Mouse (Mus musculus) intestine, embryonic 14.5 days (tissue): ENCODE data around the gene Mtrf1. TPM values are rescaled to one million over a fixed set of nuclear protein-coding genes. Genes with fewer than 3 reads are reported as not detected.

Experiments
- ATAC-seq: fragments of 200-750 bp; cut with Nextera tagmentation; replicated peaks from 2 replicates; pipeline ENCODE4 v1.8.0; 2017; ENCODE audit warnings: low read depth, moderate number of reproducible peaks, moderate TSS enrichment, moderate library complexity; ENCODE audit not compliant: low FRiP score, low TSS enrichment
- DNase-seq: peaks from one replicate; pipeline ENCODE4 v3.0.0-alpha.2; 2018; ENCODE audit warnings: low spot score
- H3K27ac ChIP-seq: fragments of 300-500 bp; sonication (generic); 2 replicates; pipeline ENCODE4 v1.5.1; 2014; ENCODE audit warnings: low read depth, mild to moderate bottlenecking, control low read depth
- H3K27me3 ChIP-seq: fragments of 300-500 bp; sonication (generic); replicated peaks from 2 replicates; pipeline ENCODE4 v1.6.1; 2014; ENCODE audit warnings: low read length, control low read depth; ENCODE audit not compliant: control insufficient read depth, insufficient read depth
- H3K36me3 ChIP-seq: fragments of 300-500 bp; sonication (generic); 2 replicates; pipeline ENCODE4 v1.6.1; 2014; ENCODE audit warnings: low read length, control low read depth; ENCODE audit not compliant: control insufficient read depth, insufficient read depth
- H3K4me1 ChIP-seq: fragments of 300-500 bp; sonication (generic); replicated peaks from 2 replicates; pipeline ENCODE4 v1.6.1; 2014; ENCODE audit warnings: low read length, control low read depth, mixed read lengths; ENCODE audit not compliant: control insufficient read depth, insufficient read depth
- H3K4me2 ChIP-seq: fragments of 300-500 bp; sonication (generic); 2 replicates; pipeline ENCODE4 v1.6.1; 2014; ENCODE audit warnings: low read length
- H3K4me3 ChIP-seq: fragments of 300-500 bp; sonication (generic); 2 replicates; pipeline ENCODE4 v1.5.1; 2014; ENCODE audit warnings: low read depth, low read length, control low read depth, mixed read lengths
- H3K9ac ChIP-seq: fragments of 300-500 bp; sonication (generic); 2 replicates; pipeline ENCODE4 v1.6.1; 2014; ENCODE audit warnings: mild to moderate bottlenecking, low read length
- H3K9me3 ChIP-seq: fragments of 300-500 bp; sonication (generic); 2 replicates; pipeline ENCODE4 v1.6.1; 2016; ENCODE audit warnings: low read length, control low read depth; ENCODE audit not compliant: control insufficient read depth
- WGBS: fragments of 180-500 bp; shearing (Covaris S2); extraction: QIAGEN DNeasy Blood & Tissue Kit; methylation state at CpG from one replicate; pipeline ENCODE4 v1.1.7; 2014; 5-methylcytosine and 5-hydroxymethylcytosine counted together
- polyA plus RNA-seq: library from polyadenylated mRNA; unstranded; fragments of >200 nt; fragmentation: Nextera tagmentation; extraction: Ambion mirVana; gene quantifications from 2 replicates; pipeline ENCODE4 v1.2.1, GENCODE M21; 2014

Mtrf1 gene
- polyA plus RNA-seq, 1 experiment from 2014 or later, result 10.0 TPM

- H3K4me1 ChIP-seq, result no peaks in the 10 kb centered on the region
- WGBS, result 95% methylated on average over 4 of the region's 4 CpGs
- H3K4me3 ChIP-seq, result no peak overlapping the region
- no peak overlapping the region for H3K27ac ChIP-seq
- no peaks in the 10 kb centered on the region for H3K9me3 ChIP-seq
- no peak overlapping the region for H3K9ac ChIP-seq
- ATAC-seq (no peak), DNase-seq (peak; percentile 44)
- no peaks in the 10 kb centered on the region for H3K27me3 ChIP-seq
- H3K4me2 ChIP-seq, result no peak overlapping the region
- H3K36me3 ChIP-seq, result peaks cover 47% of the 10 kb centered on the region
Measured at GRCm38 (mm10) chr14:79460988-79461387, 63.4 kb downstream of the Mtrf1 start.

- Histone ChIP-seq H3K27me3 (no peaks in the 10 kb centered on the region), H3K4me1 (no peaks in the 10 kb centered on the region), H3K9ac (no peak overlapping the region), H3K36me3 (peaks cover 87% of the 10 kb centered on the region), H3K4me3 (no peak overlapping the region), H3K27ac (no peak overlapping the region), H3K9me3 (no peaks in the 10 kb centered on the region), H3K4me2 (no peak overlapping the region)
- peak; percentile 13 for DNase-seq
- no peak for ATAC-seq
- 92% methylated on average over 1 of the region's 1 CpGs for WGBS
Measured at GRCm38 (mm10) chr14:79465623-79466022, 68.1 kb downstream of the Mtrf1 start.

GRCm38 (mm10) chr14:79467621-79468020, 70.0 kb downstream of the Mtrf1 start:
- 26% methylated on average over 3 of the region's 3 CpGs for WGBS
- no peaks in the 10 kb centered on the region for H3K27me3 ChIP-seq
- no peaks in the 10 kb centered on the region for H3K4me1 ChIP-seq
- no peak overlapping the region for H3K9ac ChIP-seq
- peak; percentile 72 for DNase-seq
- H3K9me3 ChIP-seq, result no peaks in the 10 kb centered on the region
- no peak overlapping the region for H3K4me3 ChIP-seq
- H3K27ac ChIP-seq, result no peak overlapping the region
- no peak overlapping the region for H3K4me2 ChIP-seq
- no peak for ATAC-seq
- H3K36me3 ChIP-seq, result peaks cover 90% of the 10 kb centered on the region

Other genes with a start within 250 kb of the Mtrf1 start
- not detected in 2 replicates for gene Zfp957, start 150.4 kb upstream of the Mtrf1 start, polyA plus RNA-seq
- gene Rgcc, start 96.1 kb upstream of the Mtrf1 start, polyA plus RNA-seq, result 48.8 and 50.1 TPM in 2 replicates
- gene Naa16, start 7.0 kb upstream of the Mtrf1 start, polyA plus RNA-seq, result 40.7 and 42.7 TPM in 2 replicates
- 11.6 and 14.4 TPM in 2 replicates for gene Kbtbd7, start 28.7 kb downstream of the Mtrf1 start, polyA plus RNA-seq
- 3.5 and 3.6 TPM in 2 replicates for gene Kbtbd6, start 54.1 kb downstream of the Mtrf1 start, polyA plus RNA-seq
- gene Elf1, start 83.4 kb downstream of the Mtrf1 start, polyA plus RNA-seq, result 27.0 and 27.7 TPM in 2 replicates
- gene Wbp4, start 83.7 kb downstream of the Mtrf1 start, polyA plus RNA-seq, result 39.5 and 42.9 TPM in 2 replicates
- 121 and 124 TPM in 2 replicates for gene Sugt1, start 189.9 kb downstream of the Mtrf1 start, polyA plus RNA-seq